Mouse (Mus musculus) olfactory bulb, adult 2 months (tissue): ENCODE results near the gene Zfp174.
A peak's percentile ranks its signal among the peaks of the same experiment; 100 is the strongest.

Experiments used
- CTCF ChIP-seq: fragments of 200-500 bp; IDR thresholded peaks from 2 replicates; pipeline ENCODE4 v1.5.1; 2012; ENCODE audit warnings: low read depth, mild to moderate bottlenecking, low read length, moderate library complexity; ENCODE audit not compliant: insufficient read depth
- POLR2A ChIP-seq: fragments of 200-500 bp; IDR thresholded peaks from 2 replicates; pipeline ENCODE4 v1.6.1; 2012; ENCODE audit warnings: mild to moderate bottlenecking, low read depth, low read length, moderate library complexity; ENCODE audit not compliant: insufficient read depth

GRCm38 (mm10) chr16:3846711-3847518 is at the start of gene Zfp174:
- TF ChIP-seq POLR2A (peak; percentile 79), CTCF (0 out of 2 replicates have a peak, but pooled peaks have one; percentile 4)
